Mouse (Mus musculus) CD4-positive helper T cell, adult 2 months (primary cell): ENCODE measurements around the gene Prm1.
"Not testable (repeated sequence)": the region's sequence is repeated elsewhere in the genome, so short reads cannot be mapped to it uniquely, and the experiment has no call there.

Experiments used
- DNase-seq: peaks from one replicate; pipeline ENCODE4 v3.0.0-alpha.2; 2012; ENCODE audit warnings: low read depth, missing footprints, low spot score

Gene Prm1

DNA sequence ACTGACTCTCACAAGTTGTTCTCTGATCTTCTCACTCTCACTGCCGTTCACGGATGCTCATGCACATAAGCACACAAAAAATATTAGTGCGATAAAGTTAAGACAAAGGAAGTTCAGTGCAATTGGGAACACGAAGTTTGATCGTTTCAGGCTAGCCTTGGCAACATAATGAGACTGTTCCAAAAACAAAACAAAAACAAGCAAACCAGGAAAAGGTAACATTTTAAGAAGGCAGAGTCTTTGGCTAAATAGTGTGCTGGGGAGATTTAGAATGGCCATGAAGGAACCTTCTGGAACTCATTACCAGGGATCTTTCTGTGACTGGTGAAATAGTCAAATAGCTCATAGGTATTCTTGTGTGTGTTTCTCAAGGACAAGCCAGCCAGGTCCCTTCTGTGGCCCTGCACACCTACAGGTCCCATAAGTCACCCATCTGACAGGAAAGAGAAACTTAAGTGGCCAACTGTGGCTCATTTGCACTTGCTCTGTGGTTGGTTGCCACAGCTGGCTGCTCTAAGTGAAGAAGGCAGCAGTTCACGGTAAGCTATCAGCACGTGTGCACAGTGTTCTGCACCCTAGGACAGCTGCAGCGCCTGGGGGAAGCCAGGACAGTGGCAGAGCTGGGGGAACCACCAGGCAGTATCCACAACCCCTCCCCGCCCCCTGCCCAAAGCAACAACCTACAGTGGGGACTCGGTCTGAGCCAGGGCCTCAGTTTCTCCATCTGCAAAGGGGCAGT, at the start of gene Prm1:
TSS of gene Prm1 (minus strand) at position 51 of the 739 bp plus-strand sequence.
- peak; percentile 15 for DNase-seq

- DNase-seq: not testable (repeated sequence)
Observed at GRCm38 (mm10) chr16:10852216-10852615, 46.6 kb upstream of the Prm1 start.

GRCm38 (mm10) chr16:10850905-10851304, 45.3 kb upstream of the Prm1 start:
- no peak for DNase-seq

- no peak for DNase-seq
Observed at GRCm38 (mm10) chr16:10849965-10850861, 44.6 kb upstream of the Prm1 start.

- DNase-seq: peak; percentile 70
Observed at GRCm38 (mm10) chr16:10846503-10846902, 40.9 kb upstream of the Prm1 start.

DNA sequence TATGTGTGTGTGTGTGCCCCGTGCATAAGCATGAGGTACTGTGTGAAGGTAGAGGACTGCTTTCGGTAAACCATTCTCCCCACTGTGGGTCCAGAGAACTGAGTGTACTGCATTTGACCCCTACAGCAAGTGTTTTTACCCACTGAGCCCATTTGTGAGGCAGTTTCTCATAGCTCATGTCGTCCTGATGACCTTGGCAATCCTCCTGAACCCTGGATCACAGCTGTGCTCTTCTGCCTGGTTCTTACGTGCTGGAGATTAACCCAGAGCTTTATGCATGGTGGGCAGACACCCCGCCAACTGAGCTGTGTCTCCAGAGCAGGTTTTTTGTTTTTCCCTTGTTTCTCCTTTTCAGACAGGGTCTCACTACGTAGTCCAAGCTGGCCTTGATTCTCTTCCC, 40.3 kb upstream of the Prm1 start:
- DNase-seq: no peak

GRCm38 (mm10) chr16:10844319-10844670, 38.7 kb upstream of the Prm1 start:
- DNase-seq: no peak

- peak; percentile 88 for DNase-seq
Observed at GRCm38 (mm10) chr16:10843486-10844318, 38.1 kb upstream of the Prm1 start.

DNA sequence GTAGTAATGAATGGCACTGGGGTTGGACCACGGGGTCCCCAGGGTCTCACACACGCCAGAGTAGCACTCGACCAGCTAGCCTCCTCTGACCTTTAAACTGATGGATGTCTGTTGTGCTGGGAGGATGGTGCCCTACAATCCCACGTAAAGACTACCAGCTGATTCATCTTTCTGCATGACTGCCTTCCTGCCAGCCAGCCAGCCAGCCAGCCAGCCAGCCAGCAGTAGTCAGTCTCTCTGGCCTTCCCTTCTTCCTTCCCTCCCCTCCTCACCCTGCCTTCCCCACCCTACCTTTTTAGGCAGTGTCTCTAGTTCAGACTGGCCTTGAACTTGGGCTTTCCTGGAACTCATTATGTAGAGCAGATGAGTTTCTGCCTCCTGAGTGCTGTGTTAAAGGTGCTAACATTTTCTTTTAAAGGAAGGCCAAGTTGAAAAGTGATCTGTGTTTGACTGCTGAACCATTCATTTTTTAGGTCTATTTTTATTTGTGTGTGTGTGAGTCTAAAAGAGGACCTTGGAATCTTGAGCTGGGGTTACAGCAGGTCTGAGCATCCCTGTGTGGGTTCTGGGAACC, 36.7 kb upstream of the Prm1 start:
- DNase-seq: no peak

DNA sequence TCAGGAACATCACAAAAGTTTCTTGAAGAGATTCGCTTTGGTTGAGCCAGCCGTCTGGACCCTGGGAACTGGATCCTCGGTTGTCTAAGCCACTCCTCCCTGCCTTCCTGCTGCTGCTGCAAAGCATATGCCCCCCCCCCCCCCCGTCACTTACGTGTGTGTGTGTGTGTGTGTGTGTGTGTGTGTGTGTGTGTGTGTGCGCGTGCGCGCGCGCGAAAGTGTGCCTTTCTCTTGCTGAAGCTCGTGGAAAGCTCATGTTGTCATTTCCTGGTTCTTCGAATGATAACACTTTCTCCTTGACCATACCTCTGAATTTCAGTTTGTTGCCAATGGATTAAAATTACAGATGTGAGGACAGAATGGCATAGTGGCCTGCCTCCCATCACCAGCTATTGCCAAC, 34.4 kb upstream of the Prm1 start:
- peak; percentile 56 for DNase-seq

DNA sequence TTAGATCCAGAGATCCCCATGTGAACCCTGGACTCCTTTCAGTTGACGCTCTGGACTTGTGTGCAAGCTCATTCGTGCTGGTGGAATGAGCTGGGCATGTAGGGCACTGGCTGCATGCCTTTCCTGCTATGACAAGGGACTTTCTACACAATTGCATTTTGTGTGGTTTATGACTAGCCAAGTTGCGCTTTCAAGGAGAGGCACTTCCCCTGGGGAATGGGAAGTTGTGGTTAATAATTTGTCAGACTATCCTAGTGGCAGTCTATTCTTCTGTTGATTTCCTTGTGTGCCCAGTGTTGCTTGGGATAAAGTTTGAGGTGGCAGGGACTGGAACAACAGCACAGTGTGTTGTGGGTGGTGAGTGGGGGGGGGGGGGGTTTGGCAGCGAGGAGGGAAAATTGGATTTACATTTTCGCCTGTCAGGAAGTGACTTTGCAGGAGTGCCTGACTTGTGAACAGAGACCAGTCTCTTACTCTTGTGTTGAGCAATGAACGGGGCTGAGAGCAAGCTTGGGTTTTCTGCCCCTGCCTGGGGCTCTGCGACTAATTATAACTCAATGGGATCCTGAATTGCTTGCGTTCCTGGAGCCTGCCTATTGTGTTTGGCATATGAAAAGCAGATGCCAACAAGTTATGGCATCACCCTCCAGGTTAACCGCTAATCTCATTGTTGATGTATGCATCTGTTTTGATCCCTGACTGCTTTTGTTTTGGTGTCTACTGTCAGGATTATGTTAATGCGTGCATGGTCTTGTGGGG, 33.0 kb upstream of the Prm1 start:
- DNase-seq: no peak

DNA sequence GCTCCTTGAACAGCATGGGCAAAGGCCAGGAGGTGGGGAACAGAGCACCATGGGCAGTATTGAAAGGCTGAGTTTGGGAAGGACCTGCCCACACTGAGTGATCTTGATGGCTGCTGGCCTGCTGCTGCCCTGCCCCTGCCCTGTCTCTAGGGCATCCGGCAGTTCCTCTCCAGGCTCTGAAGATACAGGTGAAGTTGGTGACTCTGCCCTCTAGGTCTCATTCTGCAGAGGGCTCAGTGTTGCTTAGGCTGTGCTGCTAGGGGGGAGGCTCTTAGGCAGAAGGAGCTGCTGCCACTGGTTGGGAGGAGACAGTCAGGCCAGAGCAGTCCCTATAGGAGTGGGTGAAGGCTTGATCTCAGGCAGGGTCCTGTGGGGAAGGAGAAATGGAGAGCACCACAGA, 32.3 kb upstream of the Prm1 start:
- peak; percentile 30 for DNase-seq

DNA sequence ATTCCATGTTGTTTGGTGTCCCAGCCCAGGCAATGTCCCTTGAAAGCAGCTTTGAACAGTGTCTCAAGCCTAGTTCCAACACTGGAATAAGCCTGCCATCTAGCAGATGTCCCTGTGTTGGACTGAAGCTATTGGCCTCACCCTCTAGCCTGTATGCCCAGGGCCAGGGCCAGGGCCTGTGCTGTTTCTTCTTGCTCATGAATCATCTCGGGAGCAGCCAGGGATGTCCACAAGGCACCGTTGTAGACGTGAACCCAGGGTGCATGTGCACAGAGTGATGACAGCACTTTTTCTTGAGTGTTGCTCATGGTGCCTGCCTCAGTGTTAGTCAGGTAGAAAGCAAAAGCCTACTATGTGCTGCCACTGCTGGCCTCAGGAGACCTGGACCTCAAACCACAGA, 31.6 kb upstream of the Prm1 start:
- DNase-seq: no peak

- DNase-seq: no peak
Observed at GRCm38 (mm10) chr16:10836388-10836787, 30.7 kb upstream of the Prm1 start.

DNA sequence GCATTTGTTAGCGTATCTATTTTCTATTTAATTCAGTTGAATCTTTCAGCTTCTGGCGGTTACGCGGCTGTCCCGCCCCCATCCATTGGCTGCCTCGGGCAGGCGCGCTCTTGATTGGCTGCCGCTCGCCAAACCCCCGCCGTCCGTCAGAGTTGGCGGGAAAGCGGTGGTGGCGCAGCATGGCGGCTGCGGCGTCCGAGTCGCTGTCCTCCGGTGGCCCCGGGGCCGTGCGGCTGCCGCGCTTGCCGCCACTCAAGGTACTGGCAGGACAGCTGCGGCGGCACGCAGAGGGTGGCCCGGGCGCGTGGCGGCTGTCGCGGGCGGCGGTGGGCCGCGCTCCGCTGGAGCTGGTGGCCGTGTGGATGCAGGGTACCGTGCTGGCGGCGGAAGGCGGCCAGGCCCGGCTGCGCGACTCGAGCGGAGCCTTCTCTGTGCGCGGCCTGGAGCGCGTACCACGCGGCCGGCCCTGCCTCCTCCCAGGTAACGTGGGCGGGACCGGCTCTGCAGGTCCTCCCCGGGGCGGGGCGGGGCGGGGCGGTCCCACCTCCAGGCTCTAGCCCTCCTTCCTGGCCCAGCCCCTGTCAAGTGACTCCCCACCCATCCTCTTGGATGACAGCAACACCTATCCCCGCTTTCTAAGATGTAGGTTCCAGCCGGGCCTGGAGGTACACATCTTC, 29.4 kb upstream of the Prm1 start, which contains the start of gene Rmi2:
TSS of gene Rmi2 (plus strand) at position 149 of the 677 bp plus-strand sequence.
- peak; percentile 92 for DNase-seq

DNA sequence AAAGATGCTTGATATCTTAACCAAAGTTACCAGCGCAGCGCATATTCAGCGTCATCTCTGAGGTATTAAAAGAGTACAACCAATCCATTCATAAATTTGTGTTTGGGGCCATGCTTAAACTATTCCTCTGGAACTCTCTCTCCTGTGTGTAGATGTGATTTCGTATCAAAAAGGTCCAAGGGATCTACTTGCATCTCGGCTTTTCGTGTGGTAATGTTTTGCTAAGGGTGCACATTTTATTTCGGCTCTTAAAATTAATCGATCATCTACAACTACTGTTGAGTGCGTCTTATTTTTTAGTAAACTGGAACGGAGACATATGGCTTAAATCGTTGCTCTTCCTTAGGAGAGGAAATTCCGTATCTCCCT, 28.9 kb upstream of the Prm1 start:
- no peak for DNase-seq

DNA sequence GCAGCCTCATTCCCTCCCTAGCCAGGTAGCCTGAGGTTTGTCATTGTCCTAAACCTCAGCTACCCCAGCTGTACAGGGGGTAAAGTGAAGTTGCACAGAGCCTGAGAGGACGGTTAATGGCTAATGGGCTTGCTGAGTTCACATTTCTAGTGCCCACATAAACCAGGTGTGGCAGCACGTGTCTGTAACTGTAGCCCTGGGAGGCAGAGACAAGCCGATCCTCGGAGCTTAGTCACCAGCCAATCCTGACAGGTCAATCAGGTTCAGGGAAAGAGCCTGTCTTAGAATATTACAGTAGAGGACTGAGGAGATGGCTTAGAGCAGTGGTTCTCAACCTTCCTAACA, 22.8 kb upstream of the Prm1 start:
- DNase-seq: no peak

- DNase-seq: no peak
Observed at GRCm38 (mm10) chr16:10827766-10828460, 22.3 kb upstream of the Prm1 start.

GRCm38 (mm10) chr16:10827269-10827668, 21.6 kb upstream of the Prm1 start:
- DNase-seq: no peak

GRCm38 (mm10) chr16:10825840-10826239, 20.2 kb upstream of the Prm1 start:
- no peak for DNase-seq
